Mouse (Mus musculus): ENCODE measurements around the gene Grin2c. TPM values are rescaled to one million over a fixed set of nuclear protein-coding genes. Genes with fewer than 3 reads are reported as not detected.

Grin2c gene
- total and polyA plus RNA-seq, 3 experiments, result not detected

DNA sequence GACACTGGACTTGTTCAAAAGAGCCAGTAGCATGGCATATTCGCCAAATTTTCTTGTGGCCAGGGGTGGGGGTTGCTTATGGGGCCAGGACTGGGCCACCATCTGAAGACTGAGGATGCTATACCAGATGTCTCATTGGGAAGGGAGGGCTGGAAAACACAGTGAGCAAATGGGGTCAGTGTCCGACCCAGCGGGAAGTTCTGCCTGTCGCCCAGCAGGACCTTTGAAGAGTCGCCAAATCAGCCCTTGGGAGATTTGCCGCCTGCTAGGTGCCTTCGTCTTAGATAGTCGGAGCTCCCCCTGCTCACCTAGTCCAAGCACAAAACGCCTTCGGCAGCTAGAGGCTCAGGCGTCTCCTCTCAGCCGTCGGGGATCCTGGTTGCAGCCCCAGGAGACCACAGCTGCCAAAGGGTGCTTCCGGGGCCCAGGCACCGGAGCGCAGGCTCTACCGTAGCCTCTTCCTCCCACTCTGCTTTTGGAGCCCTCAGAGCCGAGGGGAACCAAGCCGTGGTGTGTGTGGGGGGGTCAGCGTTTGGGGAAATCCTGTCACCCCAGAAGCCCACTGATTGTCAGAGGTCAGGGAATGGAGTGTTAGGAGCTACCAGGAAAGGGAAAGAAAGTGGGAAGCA is 1.2 kb downstream of the Grin2c start:
- H3K9ac ChIP-seq (ENCODE audit: control insufficient read depth, low read depth, low read length, poor library complexity, severe bottlenecking), result no peak overlapping the region
- no peak overlapping the region for H3K4me3 ChIP-seq (ENCODE audit: control insufficient read depth in 1 of 2, insufficient read depth in 1 of 2, low read depth in 2 of 2, low read length in 2 of 2)
- H3K36me3 ChIP-seq (ENCODE audit: control insufficient read depth in 1 of 2, insufficient read depth in 2 of 2, low read length in 2 of 2), result no peaks in the 10 kb centered on the region; a peak in 1 of 4 replicates
- H3K27ac ChIP-seq (ENCODE audit: control insufficient read depth, low read depth, low read length), result no peak overlapping the region
- no peaks in the 10 kb centered on the region for H3K9me3 ChIP-seq (replicated peaks; ENCODE audit: insufficient read depth, low read length)
- no peaks in the 10 kb centered on the region for H3K79me2 ChIP-seq (ENCODE audit: control insufficient read depth, insufficient read depth, low read length, poor library complexity)
- H3K27me3 ChIP-seq (ENCODE audit: control insufficient read depth in 1 of 2, insufficient read depth in 2 of 2, low read length in 2 of 2), result peaks cover 2 to 3% of the 10 kb centered on the region in 2 experiments
- TF ChIP-seq POLR2AphosphoS2 (IDR thresholded peaks at IDR 0.05; ENCODE audit: low read length) (no peak), RAD21 (IDR thresholded peaks at IDR 0.05; ENCODE audit: low read depth, low read length) (no peak), ZC3H11A (IDR thresholded peaks at IDR 0.05; ENCODE audit: low read depth, low read length) (no peak), UBTF (IDR thresholded peaks at IDR 0.05; ENCODE audit: borderline replicate concordance, insufficient read depth, low read depth, low read length) (no peak)
- H3K4me1 ChIP-seq (ENCODE audit: control insufficient read depth in 1 of 2, insufficient read depth in 2 of 2, low read length in 2 of 2), result no peaks in the 10 kb centered on the region
- no peak for DNase-seq (ENCODE audit: low read depth, low spot score)

- TF ChIP-seq SMC3 (IDR thresholded peaks at IDR 0.05; ENCODE audit: low read depth, low read length) (no peak), CTCF (IDR thresholded peaks at IDR 0.05 in 2 of 3, conservative IDR thresholded peaks at IDR 0.05 in 1 of 3; ENCODE audit: control insufficient read depth in 1 of 3, insufficient read depth in 1 of 3, low read depth in 2 of 3, low read length in 3 of 3, poor library complexity in 1 of 3, severe bottlenecking in 1 of 3) (peak in 1 of 3 experiments; percentile 25; a peak in 2 of 6 replicates)
- H3K27me3 ChIP-seq (ENCODE audit: control insufficient read depth in 1 of 2, insufficient read depth in 2 of 2, low read length in 2 of 2), result peaks cover 2 to 6% of the 10 kb centered on the region in 2 experiments
Observed at GRCm38 (mm10) chr11:115264862-115265668, 2.0 kb downstream of the Grin2c start.

GRCm38 (mm10) chr11:115264136-115264861 is 2.7 kb downstream of the Grin2c start:
- TF ChIP-seq CTCF (IDR thresholded peaks at IDR 0.05 in 2 of 3, conservative IDR thresholded peaks at IDR 0.05 in 1 of 3; ENCODE audit: control insufficient read depth in 1 of 3, insufficient read depth in 1 of 3, low read depth in 2 of 3, low read length in 3 of 3, poor library complexity in 1 of 3, severe bottlenecking in 1 of 3) (no peak), KAT2A (conservative IDR thresholded peaks at IDR 0.05; ENCODE audit: low read depth, low read length) (no peak), POLR2AphosphoS5 (IDR thresholded peaks at IDR 0.05; ENCODE audit: borderline replicate concordance, low read depth, low read length) (no peak), SIN3A (IDR thresholded peaks at IDR 0.05; ENCODE audit: low read length) (no peak), POLR2AphosphoS2 (IDR thresholded peaks at IDR 0.05; ENCODE audit: low read length) (no peak), RCOR1 (IDR thresholded peaks at IDR 0.05; ENCODE audit: low read depth, low read length) (no peak), JUND (IDR thresholded peaks at IDR 0.05; ENCODE audit: low read depth, low read length) (no peak), USF2 (IDR thresholded peaks at IDR 0.05; ENCODE audit: borderline replicate concordance in 1 of 2, insufficient read depth in 1 of 2, low read depth in 1 of 2, low read length in 2 of 2) (no peak), NRF1 (IDR thresholded peaks at IDR 0.05; ENCODE audit: insufficient read depth, low read depth, low read length, poor library complexity, severe bottlenecking) (no peak), POLR2A (IDR thresholded peaks at IDR 0.05; ENCODE audit: control insufficient read depth in 1 of 2, insufficient read depth in 1 of 2, low read depth in 1 of 2, low read length in 2 of 2, poor library complexity in 1 of 2) (no peak), CHD2 (IDR thresholded peaks at IDR 0.05; ENCODE audit: low read length) (no peak), MAX (IDR thresholded peaks at IDR 0.05; ENCODE audit: low read length) (no peak), UBTF (IDR thresholded peaks at IDR 0.05; ENCODE audit: borderline replicate concordance, insufficient read depth, low read depth, low read length) (no peak), BHLHE40 (IDR thresholded peaks at IDR 0.05; ENCODE audit: borderline replicate concordance, low read depth, low read length) (no peak), E2F4 (IDR thresholded peaks at IDR 0.05; ENCODE audit: borderline replicate concordance, low read depth, low read length) (no peak), ZNF384 (IDR thresholded peaks at IDR 0.05; ENCODE audit: low read depth, low read length) (no peak), ETS1 (IDR thresholded peaks at IDR 0.05; ENCODE audit: low read depth, low read length) (no peak)
- no peak for DNase-seq (ENCODE audit: low read depth, low spot score)
- no peaks in the 10 kb centered on the region for H3K79me2 ChIP-seq (ENCODE audit: control insufficient read depth, insufficient read depth, low read length, poor library complexity)
- no peak overlapping the region for H3K4me3 ChIP-seq (ENCODE audit: control insufficient read depth in 1 of 2, insufficient read depth in 1 of 2, low read depth in 2 of 2, low read length in 2 of 2)
- H3K4me1 ChIP-seq (ENCODE audit: control insufficient read depth in 1 of 2, insufficient read depth in 2 of 2, low read length in 2 of 2), result no peaks in the 10 kb centered on the region
- H3K27me3 ChIP-seq (ENCODE audit: control insufficient read depth in 1 of 2, insufficient read depth in 2 of 2, low read length in 2 of 2), result peaks cover 2 to 6% of the 10 kb centered on the region in 2 experiments
- H3K36me3 ChIP-seq (ENCODE audit: control insufficient read depth in 1 of 2, insufficient read depth in 2 of 2, low read length in 2 of 2), result no peaks in the 10 kb centered on the region
- no peak overlapping the region for H3K9ac ChIP-seq (ENCODE audit: control insufficient read depth, low read depth, low read length, poor library complexity, severe bottlenecking)
- no peak overlapping the region for H3K27ac ChIP-seq (ENCODE audit: control insufficient read depth, low read depth, low read length)
- H3K9me3 ChIP-seq (replicated peaks; ENCODE audit: insufficient read depth, low read length), result no peaks in the 10 kb centered on the region

More at GRCm38 (mm10) chr11:115264862-115265668, 2.0 kb downstream of the Grin2c start:
- no peak overlapping the region for H3K4me3 ChIP-seq (ENCODE audit: control insufficient read depth in 1 of 2, insufficient read depth in 1 of 2, low read depth in 2 of 2, low read length in 2 of 2)
- no peak overlapping the region for H3K27ac ChIP-seq (ENCODE audit: control insufficient read depth, low read depth, low read length)
- no peak overlapping the region for H3K9ac ChIP-seq (ENCODE audit: control insufficient read depth, low read depth, low read length, poor library complexity, severe bottlenecking)
- DNase-seq (ENCODE audit: low read depth, low spot score), result no peak
- no peaks in the 10 kb centered on the region for H3K79me2 ChIP-seq (ENCODE audit: control insufficient read depth, insufficient read depth, low read length, poor library complexity)
- no peaks in the 10 kb centered on the region for H3K9me3 ChIP-seq (replicated peaks; ENCODE audit: insufficient read depth, low read length)
- no peaks in the 10 kb centered on the region for H3K4me1 ChIP-seq (ENCODE audit: control insufficient read depth in 1 of 2, insufficient read depth in 2 of 2, low read length in 2 of 2)
- no peaks in the 10 kb centered on the region for H3K36me3 ChIP-seq (ENCODE audit: control insufficient read depth in 1 of 2, insufficient read depth in 2 of 2, low read length in 2 of 2)

All from MEL (cell line).